Mouse (Mus musculus): ENCODE results near the gene Slc9b1. TPM values are rescaled to one million over a fixed set of nuclear protein-coding genes. Genes with fewer than 3 reads are reported as not detected.

The Slc9b1 gene
- polyA plus RNA-seq, 1 experiment from 2014 or later, result not detected

DNA sequence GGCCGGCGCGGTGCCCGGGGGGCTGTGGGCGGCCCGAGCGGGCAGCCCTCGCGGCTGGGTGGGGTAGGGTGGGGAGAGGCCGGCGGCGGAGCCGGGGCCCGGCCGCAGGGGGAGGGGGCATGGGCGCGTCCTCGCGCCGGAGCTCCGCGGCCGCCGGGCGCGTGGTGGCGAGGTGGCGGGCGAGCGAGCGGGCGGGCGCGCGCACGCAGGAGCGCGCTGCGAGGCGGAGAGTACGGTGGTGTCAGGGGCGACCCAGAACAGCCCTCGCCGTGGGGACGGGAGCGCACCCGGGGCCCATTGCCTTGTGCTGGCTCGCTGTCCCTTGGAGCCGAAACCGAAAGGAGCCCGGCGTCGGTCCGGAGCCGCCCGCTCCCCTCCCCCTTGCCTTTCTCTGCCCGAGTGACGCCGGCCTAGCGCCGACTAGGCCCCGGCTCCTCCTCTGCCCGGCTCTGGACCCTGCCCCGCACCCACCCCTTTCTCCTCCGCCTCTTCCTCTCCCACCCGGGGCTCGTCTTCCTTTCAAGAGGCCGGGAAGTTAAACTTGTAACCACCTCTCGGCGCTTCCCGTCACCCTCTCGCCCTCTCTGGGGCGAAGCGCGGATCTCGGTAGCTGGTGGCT is 91.2 kb downstream of the Slc9b1 start:
- Histone ChIP-seq H3K36me3 (peaks cover 14% of the 10 kb centered on the region), H3K27me3 (no peaks in the 10 kb centered on the region), H3K4me2 (peak overlapping the region; percentile 85), H3K4me1 (replicated peaks) (peaks cover 32% of the 10 kb centered on the region), H3K9ac (peak overlapping the region; percentile 98), H3K4me3 (replicated peaks) (peak overlapping the region; percentile 91), H3K27ac (peak overlapping the region; percentile 99), H3K9me3 (replicated peaks) (no peaks in the 10 kb centered on the region)
- peak; percentile 66 for ATAC-seq (ENCODE audit: low read depth)
- under 1% methylated on average over 61 of the region's 76 CpGs for WGBS (ENCODE audit: insufficient replicate concordance)
- DNase-seq, result peak; percentile 72

GRCm38 (mm10) chr3:135439651-135440050 is 91.8 kb downstream of the Slc9b1 start:
- WGBS (ENCODE audit: insufficient replicate concordance), result under 1% methylated on average over 15 of the region's 15 CpGs
- ATAC-seq (ENCODE audit: low read depth), result no peak
- H3K4me3 ChIP-seq (replicated peaks), result peak overlapping the region; percentile 91

DNA sequence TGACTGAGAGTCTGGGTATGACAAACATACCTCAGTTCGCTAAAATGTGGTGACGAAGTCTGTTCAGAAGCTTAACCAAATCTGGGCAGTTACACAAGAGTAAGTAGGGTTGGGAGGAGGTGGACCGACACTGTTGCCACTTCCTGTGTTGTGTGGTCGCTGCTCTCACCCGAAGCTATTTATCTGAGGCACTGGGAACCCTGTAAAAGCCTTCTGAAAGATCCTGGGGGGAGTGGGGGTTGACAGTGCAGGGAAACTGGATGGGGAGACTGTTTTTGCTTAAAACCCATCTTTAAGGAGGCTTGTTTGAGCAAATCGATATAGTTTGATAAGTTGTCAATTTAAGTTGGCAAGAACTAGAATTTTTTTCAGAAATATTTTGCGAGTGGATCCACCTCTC is 92.4 kb downstream of the Slc9b1 start:
- H3K4me1 ChIP-seq (replicated peaks), result peaks cover 36% of the 10 kb centered on the region
- DNase-seq (peak; percentile 46), ATAC-seq (ENCODE audit: low read depth) (no peak)
- H3K9ac ChIP-seq, result peak overlapping the region; percentile 98
- WGBS (ENCODE audit: insufficient replicate concordance), result 7% methylated on average over 7 of the region's 7 CpGs
- no peaks in the 10 kb centered on the region for H3K27me3 ChIP-seq
- H3K9me3 ChIP-seq (replicated peaks), result no peaks in the 10 kb centered on the region
- H3K27ac ChIP-seq, result peak overlapping the region; percentile 99
- H3K4me3 ChIP-seq (replicated peaks), result peak overlapping the region; percentile 91
- peak overlapping the region; percentile 85 for H3K4me2 ChIP-seq
- peaks cover 17% of the 10 kb centered on the region for H3K36me3 ChIP-seq

More at GRCm38 (mm10) chr3:135439651-135440050, 91.8 kb downstream of the Slc9b1 start:
- Histone ChIP-seq H3K27ac (peak overlapping the region; percentile 99), H3K9ac (peak overlapping the region; percentile 98), H3K4me1 (replicated peaks) (peaks cover 32% of the 10 kb centered on the region), H3K4me2 (peak overlapping the region; percentile 85), H3K27me3 (no peaks in the 10 kb centered on the region), H3K9me3 (replicated peaks) (no peaks in the 10 kb centered on the region), H3K36me3 (peaks cover 14% of the 10 kb centered on the region)
- DNase-seq, result no peak

DNA sequence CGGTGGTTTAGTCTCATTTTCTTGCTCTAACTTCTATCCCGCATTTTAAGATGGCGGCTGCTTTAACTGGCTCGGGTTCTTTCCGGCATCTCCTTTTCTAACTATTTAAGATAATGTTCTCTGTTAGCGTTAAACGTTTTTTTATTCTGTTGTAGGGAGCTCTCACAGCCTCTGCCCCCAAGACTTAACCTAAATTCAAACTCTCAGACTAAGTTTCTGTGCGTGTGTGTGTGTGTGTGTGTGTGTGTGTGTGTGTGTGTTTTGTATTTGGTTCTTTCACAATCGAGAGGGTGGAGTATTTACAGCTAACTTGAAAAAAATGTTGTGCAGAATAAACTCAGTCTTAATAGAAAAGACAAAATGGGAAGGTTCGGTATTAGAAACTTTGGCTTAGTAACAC is 92.8 kb downstream of the Slc9b1 start:
- 24% methylated on average over 10 of the region's 10 CpGs for WGBS (ENCODE audit: insufficient replicate concordance)
- peak overlapping the region; percentile 85 for H3K4me2 ChIP-seq
- H3K4me3 ChIP-seq (replicated peaks), result peak overlapping the region; percentile 91
- peak overlapping the region; percentile 98 for H3K9ac ChIP-seq
- ATAC-seq (ENCODE audit: low read depth), result no peak
- H3K9me3 ChIP-seq (replicated peaks), result no peaks in the 10 kb centered on the region
- peaks cover 36% of the 10 kb centered on the region for H3K4me1 ChIP-seq (replicated peaks)
- DNase-seq, result no peak
- H3K27ac ChIP-seq, result peak overlapping the region; percentile 99
- peaks cover 17% of the 10 kb centered on the region for H3K36me3 ChIP-seq
- H3K27me3 ChIP-seq, result no peaks in the 10 kb centered on the region

- H3K4me1 ChIP-seq (replicated peaks), result peaks cover 24% of the 10 kb centered on the region
- no peaks in the 10 kb centered on the region for H3K27me3 ChIP-seq
- peaks cover 26% of the 10 kb centered on the region for H3K36me3 ChIP-seq
- H3K4me3 ChIP-seq (replicated peaks), result no peak overlapping the region
- H3K4me2 ChIP-seq, result no peak overlapping the region
- no peaks in the 10 kb centered on the region for H3K9me3 ChIP-seq (replicated peaks)
- DNase-seq (no peak), ATAC-seq (ENCODE audit: low read depth) (no peak)
- no peak overlapping the region for H3K27ac ChIP-seq
- no peak overlapping the region for H3K9ac ChIP-seq
These were observed 97.1 kb downstream of the Slc9b1 start for GRCm38 (mm10) chr3:135444930-135445329.

Other genes with a start within 250 kb of the Slc9b1 start
- 20.7 and 26.1 TPM in 2 replicates for gene Cenpe, start 135.5 kb upstream of the Slc9b1 start, polyA plus RNA-seq (2015; fragmentation: Nextera tagmentation; extraction: Ambion mirVana)
- gene Bdh2, start 66.8 kb upstream of the Slc9b1 start, polyA plus RNA-seq (2015; fragmentation: Nextera tagmentation; extraction: Ambion mirVana), result 0.34 and 0.36 TPM in 2 replicates
- 0.25 and 0.51 TPM in 2 replicates for gene Slc9b2, start 40.3 kb upstream of the Slc9b1 start, polyA plus RNA-seq (2015; fragmentation: Nextera tagmentation; extraction: Ambion mirVana)
- gene Cisd2, start 75.9 kb downstream of the Slc9b1 start, polyA plus RNA-seq (2015; fragmentation: Nextera tagmentation; extraction: Ambion mirVana), result 36.4 and 43.9 TPM in 2 replicates
- gene Ube2d3, start 90.1 kb downstream of the Slc9b1 start, polyA plus RNA-seq (2015; fragmentation: Nextera tagmentation; extraction: Ambion mirVana), result 281 and 348 TPM in 2 replicates
- 4.9 and 6.4 TPM in 2 replicates for gene Manba, start 137.6 kb downstream of the Slc9b1 start, polyA plus RNA-seq (2015; fragmentation: Nextera tagmentation; extraction: Ambion mirVana)

All from liver, embryonic 13.5 days (tissue).